Mouse (Mus musculus) adrenal gland, postnatal 14 days (tissue): Measurements from ENCODE around the gene Bloc1s1. TPM values are rescaled to one million over a fixed set of nuclear protein-coding genes. Genes with fewer than 3 reads are reported as not detected.

Source experiments
- total RNA-seq: library from RNA; stranded (reverse); gene quantifications from 2 replicates; pipeline ENCODE4 v1.2.3, GENCODE M21; 2021

The Bloc1s1 gene
- total RNA-seq, 1 experiment from 2014 or later: 220 TPM

Other genes with a start within 250 kb of the Bloc1s1 start
- 22.1 and 30.0 TPM in 2 replicates for gene Suox, start 250.0 kb downstream of the Bloc1s1 start, total RNA-seq
- gene Rab5b, start 227.8 kb downstream of the Bloc1s1 start, total RNA-seq: 91.4 and 96.4 TPM in 2 replicates
- gene Pmel, start 219.8 kb downstream of the Bloc1s1 start, total RNA-seq: 1.5 and 2.3 TPM in 2 replicates
- 30.7 and 31.1 TPM in 2 replicates for gene Cdk2, start 219.0 kb downstream of the Bloc1s1 start, total RNA-seq
- 14.3 and 36.2 TPM in 2 replicates for gene Dgka, start 179.2 kb downstream of the Bloc1s1 start, total RNA-seq
- gene Pym1, start 176.1 kb downstream of the Bloc1s1 start, total RNA-seq: 22.3 and 29.1 TPM in 2 replicates
- 24.6 and 30.9 TPM in 2 replicates for gene Mmp19, start 133.1 kb downstream of the Bloc1s1 start, total RNA-seq
- gene Dnajc14, start 120.0 kb downstream of the Bloc1s1 start, total RNA-seq: 60.0 and 60.9 TPM in 2 replicates
- gene Tmem198b, start 119.7 kb downstream of the Bloc1s1 start, total RNA-seq: 10.3 and 11.8 TPM in 2 replicates
- 60.7 and 62.6 TPM in 2 replicates for gene Sarnp, start 106.7 kb downstream of the Bloc1s1 start, total RNA-seq
- gene Ormdl2, start 102.4 kb downstream of the Bloc1s1 start, total RNA-seq: 31.2 and 32.5 TPM in 2 replicates
- 3.0 and 3.9 TPM in 2 replicates for gene Gdf11, start 32.3 kb downstream of the Bloc1s1 start, total RNA-seq
- 217 and 234 TPM in 2 replicates for gene Cd63, start 23.0 kb downstream of the Bloc1s1 start, total RNA-seq
- 10.9 and 15.5 TPM in 2 replicates for gene Rdh5, start 1.1 kb downstream of the Bloc1s1 start, total RNA-seq
- 18.7 and 19.0 TPM in 2 replicates for gene Itga7, start 9.8 kb upstream of the Bloc1s1 start, total RNA-seq
- gene Mettl7b, start 37.0 kb upstream of the Bloc1s1 start, total RNA-seq: 0.83 and 37.1 TPM in 2 replicates
- not detected in 2 replicates for gene Olfr9, start 65.4 kb upstream of the Bloc1s1 start, total RNA-seq
- not detected in 2 replicates for gene Olfr763, start 86.8 kb upstream of the Bloc1s1 start, total RNA-seq
- gene Olfr764-ps1, start 115.9 kb upstream of the Bloc1s1 start, total RNA-seq: not detected in 2 replicates
- not detected in 2 replicates for gene Olfr765, start 126.0 kb upstream of the Bloc1s1 start, total RNA-seq
- not detected in 2 replicates for gene Olfr766-ps1, start 144.9 kb upstream of the Bloc1s1 start, total RNA-seq
- gene Olfr767, start 158.9 kb upstream of the Bloc1s1 start, total RNA-seq: not detected in 2 replicates
- not detected in 2 replicates for gene Olfr768, start 175.3 kb upstream of the Bloc1s1 start, total RNA-seq
- gene Olfr769, start 193.8 kb upstream of the Bloc1s1 start, total RNA-seq: not detected in 2 replicates
- gene Olfr770, start 215.0 kb upstream of the Bloc1s1 start, total RNA-seq: not detected in 2 replicates
- gene Olfr771, start 240.7 kb upstream of the Bloc1s1 start, total RNA-seq: not detected in 2 replicates